Mouse (Mus musculus): ENCODE measurements at regions not wholly inside any gene's neighbourhood (a gene's known extent, or its start where the extent isn't known, plus 50 kb on each side); places are given as distances from the start of the nearest gene placed in this dataset.
A peak's percentile ranks its signal among the peaks of the same experiment; 100 is the strongest.

GRCm38 (mm10) chr6:120614526-120614925, 51.6 kb upstream of the Cecr2 start:
- DNase-seq (ENCODE audit: low read depth, low spot score), result no peak

- no peak for DNase-seq (ENCODE audit: low read depth, low spot score)
These were observed 53.8 kb upstream of the Cecr2 start for GRCm38 (mm10) chr6:120612346-120612745.

- DNase-seq (ENCODE audit: low read depth, low spot score), result no peak
These were observed 56.3 kb upstream of the Cecr2 start for GRCm38 (mm10) chr6:120609858-120610257.

GRCm38 (mm10) chr6:120605471-120605870, 60.7 kb upstream of the Cecr2 start:
- DNase-seq (ENCODE audit: low read depth, low spot score), result no peak

- DNase-seq (ENCODE audit: low read depth, low spot score), result peak; percentile 28
These were observed 61.9 kb upstream of the Cecr2 start for GRCm38 (mm10) chr6:120604020-120604958.

- DNase-seq (ENCODE audit: low read depth, low spot score), result peak; percentile 31
These were observed 62.7 kb upstream of the Cecr2 start for GRCm38 (mm10) chr6:120603454-120603853.

- no peak for DNase-seq (ENCODE audit: low read depth, low spot score)
These were observed 65.8 kb upstream of the Cecr2 start for GRCm38 (mm10) chr6:120600376-120600775.

GRCm38 (mm10) chr6:120598471-120598870, 67.4 kb upstream of the Hdhd5 start:
- DNase-seq (ENCODE audit: low read depth, low spot score), result no peak

- no peak for DNase-seq (ENCODE audit: low read depth, low spot score)
These were observed 66.8 kb upstream of the Hdhd5 start for GRCm38 (mm10) chr6:120597887-120598286.

GRCm38 (mm10) chr6:120596717-120597116, 65.6 kb upstream of the Hdhd5 start:
- DNase-seq (ENCODE audit: low read depth, low spot score), result no peak

- DNase-seq (ENCODE audit: low read depth, low spot score), result no peak
These were observed 63.3 kb upstream of the Hdhd5 start for GRCm38 (mm10) chr6:120594463-120594862.

GRCm38 (mm10) chr6:120592705-120593104, 61.6 kb upstream of the Hdhd5 start:
- DNase-seq (ENCODE audit: low read depth, low spot score), result no peak

GRCm38 (mm10) chr6:120592031-120592681, 61.0 kb upstream of the Hdhd5 start:
- no peak for DNase-seq (ENCODE audit: low read depth, low spot score)

GRCm38 (mm10) chr6:120590191-120590590, 59.1 kb upstream of the Hdhd5 start:
- DNase-seq (ENCODE audit: low read depth, low spot score), result no peak

- peak; percentile 74 for DNase-seq (ENCODE audit: low read depth, low spot score)
These were observed 57.9 kb upstream of the Hdhd5 start for GRCm38 (mm10) chr6:120588701-120589659.

- no peak for DNase-seq (ENCODE audit: low read depth, low spot score)
These were observed 54.8 kb upstream of the Hdhd5 start for GRCm38 (mm10) chr6:120585941-120586280.

- no peak for DNase-seq (ENCODE audit: low read depth, low spot score)
These were observed 54.2 kb upstream of the Hdhd5 start for GRCm38 (mm10) chr6:120585118-120585940.

- DNase-seq (ENCODE audit: low read depth, low spot score), result no peak
These were observed 50.6 kb upstream of the Hdhd5 start for GRCm38 (mm10) chr6:120581748-120582147.

All from 3T3-L1 (cell line).